Mouse (Mus musculus) midbrain, postnatal 0 days (tissue): Measurements from ENCODE around the gene Ap4m1. TPM values are rescaled to one million over a fixed set of nuclear protein-coding genes. Genes with fewer than 3 reads are reported as not detected.

Source experiments
- ATAC-seq: fragments of 200-750 bp; cut with Nextera tagmentation; 2 replicates; pipeline ENCODE4 v1.8.0; 2017; ENCODE audit warnings: moderate number of reproducible peaks, mild to moderate bottlenecking, moderate TSS enrichment, moderate library complexity; ENCODE audit not compliant: low FRiP score
- DNase-seq: peaks from one replicate; pipeline ENCODE4 v3.0.0-alpha.2; 2015; ENCODE audit warnings: low spot score
- H3K27ac ChIP-seq: fragments of 300-500 bp; sonication (generic); 2 replicates; pipeline ENCODE4 v1.5.1; 2014; ENCODE audit warnings: low read depth, mild to moderate bottlenecking, low read length, mixed read lengths
- H3K27me3 ChIP-seq: fragments of 300-500 bp; sonication (generic); 2 replicates; pipeline ENCODE4 v1.6.1; 2014; ENCODE audit warnings: low read length, control low read depth, mixed read lengths; ENCODE audit not compliant: insufficient read depth
- H3K36me3 ChIP-seq: fragments of 300-500 bp; sonication (generic); 2 replicates; pipeline ENCODE4 v1.6.1; 2014; ENCODE audit warnings: low read length, control low read depth, mixed read lengths; ENCODE audit not compliant: insufficient read depth
- H3K4me1 ChIP-seq: fragments of 300-500 bp; sonication (generic); 2 replicates; pipeline ENCODE4 v1.6.1; 2014; ENCODE audit warnings: mild to moderate bottlenecking, control low read depth, antibody characterized with exemption, low read length, mixed read lengths; ENCODE audit not compliant: insufficient read depth
- H3K4me2 ChIP-seq: fragments of 300-500 bp; sonication (generic); 2 replicates; pipeline ENCODE4 v1.6.1; 2014; ENCODE audit warnings: low read depth, mild to moderate bottlenecking, low read length, mixed read lengths; ENCODE audit not compliant: poor library complexity, severe bottlenecking
- H3K4me3 ChIP-seq: fragments of 300-500 bp; sonication (generic); 2 replicates; pipeline ENCODE4 v1.5.1; 2014; ENCODE audit warnings: low read depth, mild to moderate bottlenecking, low read length, moderate library complexity
- H3K9ac ChIP-seq: fragments of 300-500 bp; sonication (generic); replicated peaks from 2 replicates; pipeline ENCODE4 v1.6.1; 2014; ENCODE audit warnings: mild to moderate bottlenecking, low read length, moderate library complexity, mixed read lengths; ENCODE audit not compliant: poor library complexity, severe bottlenecking
- H3K9me3 ChIP-seq: fragments of 300-500 bp; sonication (generic); 2 replicates; pipeline ENCODE4 v1.6.1; 2016; ENCODE audit warnings: low read length, control low read depth
- CTCF ChIP-seq: IDR thresholded peaks from 2 replicates; pipeline ENCODE4 v1.5.1; 2016; ENCODE audit warnings: antibody characterized with exemption, mild to moderate bottlenecking
- WGBS: fragments of 180-500 bp; shearing (Covaris S2); extraction: QIAGEN DNeasy Blood & Tissue Kit; methylation state at CpG from one replicate; pipeline ENCODE4 v1.1.7; 2014; 5-methylcytosine and 5-hydroxymethylcytosine counted together
- microRNA counts: library from miRNA; unstranded; fragments of <30 nt; microRNA quantifications from one replicate; lab custom pipeline; 2015
- microRNA-seq: library from miRNA; unstranded; fragments of <30 nt; microRNA quantifications from one replicate; pipeline ENCODE4, GENCODE M21; 2016; ENCODE audit warnings: borderline number of aligned reads
- polyA plus RNA-seq: library from polyadenylated mRNA; unstranded; fragments of >200 nt; fragmentation: Nextera tagmentation; extraction: Ambion mirVana; gene quantifications from 2 replicates; pipeline ENCODE4 v1.2.1, GENCODE M21; 2015
- total RNA-seq: library from RNA; depleted of rRNA; stranded (reverse); fragments of >200 nt; gene quantifications from 2 replicates; pipeline ENCODE4 v1.2.3, GENCODE M21; 2014; rRNA removed

The Ap4m1 gene
- total and polyA plus RNA-seq, 2 experiments from 2014 or later: 17.2 to 62.6 TPM

- Histone ChIP-seq H3K4me2 (no peak overlapping the region), H3K9ac (no peak overlapping the region), H3K27me3 (no peaks in the 10 kb centered on the region), H3K4me1 (no peaks in the 10 kb centered on the region), H3K36me3 (no peaks in the 10 kb centered on the region), H3K27ac (no peak overlapping the region), H3K4me3 (no peak overlapping the region), H3K9me3 (no peaks in the 10 kb centered on the region)
- DNase-seq: no peak
- no peak for ATAC-seq
- no peak for TF ChIP-seq CTCF
- WGBS: 58% methylated on average over 3 of the region's 3 CpGs
These were observed 51.5 kb downstream of the Ap4m1 start for GRCm38 (mm10) chr5:138223287-138223686.

- no peak for TF ChIP-seq CTCF
- H3K4me2 ChIP-seq: no peak within 1 kb of the TSS
- no peak within 1 kb of the TSS for H3K9ac ChIP-seq
- WGBS: 51% methylated on average over 2 of the region's 2 CpGs
- H3K4me3 ChIP-seq: no peak within 1 kb of the TSS
- H3K27me3 ChIP-seq: no peaks in the 10 kb centered on the region
- ATAC-seq: no peak
- no peaks in the 10 kb centered on the region for H3K9me3 ChIP-seq
- H3K36me3 ChIP-seq: no peaks in the 10 kb centered on the region
- DNase-seq: no peak
- no peaks in the 10 kb centered on the region for H3K4me1 ChIP-seq
- no peak within 1 kb of the TSS for H3K27ac ChIP-seq
These were observed 53.9 kb downstream of the Ap4m1 start, which contains the start of gene Nxpe5 for GRCm38 (mm10) chr5:138225700-138226099. Gene Nxpe5 (plus strand): TSS chr5:138225898.

GRCm38 (mm10) chr5:138226491-138226890 is 54.7 kb downstream of the Ap4m1 start:
- 79% methylated on average over 4 of the region's 4 CpGs for WGBS
- DNase-seq (no peak), ATAC-seq (no peak)
- H3K4me1 ChIP-seq: no peaks in the 10 kb centered on the region
- H3K27me3 ChIP-seq: no peaks in the 10 kb centered on the region
- no peak overlapping the region for H3K4me2 ChIP-seq
- no peak for TF ChIP-seq CTCF
- no peak overlapping the region for H3K27ac ChIP-seq
- H3K9me3 ChIP-seq: no peaks in the 10 kb centered on the region
- no peak overlapping the region for H3K4me3 ChIP-seq
- H3K36me3 ChIP-seq: no peaks in the 10 kb centered on the region
- no peak overlapping the region for H3K9ac ChIP-seq

DNA sequence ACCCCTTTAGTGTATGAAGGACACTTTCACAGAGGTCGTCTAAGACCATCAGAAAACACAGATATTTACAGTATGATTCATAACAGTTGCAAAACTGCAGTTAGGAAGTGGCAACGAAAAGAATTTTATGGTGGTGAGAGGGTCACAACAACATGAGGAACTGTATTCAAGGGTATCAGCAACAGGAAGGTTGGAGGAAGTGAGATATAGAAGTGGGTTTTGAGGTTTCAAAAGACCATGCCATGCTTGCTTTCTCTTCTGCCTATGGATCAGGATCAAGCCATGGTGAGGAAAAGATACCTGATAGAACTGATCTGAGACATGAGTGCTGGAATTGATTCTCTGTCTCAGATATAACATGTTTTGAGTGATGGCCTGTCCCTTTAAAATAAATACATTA is 55.6 kb downstream of the Ap4m1 start:
- WGBS: 67% methylated on average over 2 of the region's 2 CpGs

DNA sequence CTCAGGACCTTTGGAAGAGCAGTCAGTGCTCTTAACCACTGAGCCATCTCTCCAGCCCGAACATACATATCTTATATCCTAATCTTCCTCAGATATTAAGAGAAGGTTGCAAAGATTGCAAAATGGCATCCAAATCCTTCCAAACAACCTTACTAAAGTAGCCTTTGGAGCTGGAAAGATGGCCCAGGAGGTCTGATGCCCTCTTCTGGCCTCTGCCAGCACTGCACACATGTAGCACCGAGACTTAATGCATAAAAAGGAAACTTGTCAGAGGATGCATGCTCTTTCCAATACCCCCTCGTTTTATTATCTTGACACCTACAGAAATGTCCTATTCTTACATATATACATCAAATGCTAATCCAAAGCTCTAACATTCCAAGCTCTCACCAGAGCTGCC is 56.2 kb downstream of the Ap4m1 start:
- Histone ChIP-seq H3K9me3 (no peaks in the 10 kb centered on the region), H3K27ac (no peak overlapping the region), H3K4me2 (no peak overlapping the region), H3K4me1 (no peaks in the 10 kb centered on the region), H3K9ac (no peak overlapping the region), H3K4me3 (no peak overlapping the region), H3K36me3 (no peaks in the 10 kb centered on the region), H3K27me3 (no peaks in the 10 kb centered on the region)
- DNase-seq: peak; percentile 5
- TF ChIP-seq CTCF: peak; percentile 59
- no peak for ATAC-seq
- WGBS: 48% methylated on average over 3 of the region's 3 CpGs

More for the DNA sequence above, 55.6 kb downstream of the Ap4m1 start:
- Histone ChIP-seq H3K4me2 (no peak overlapping the region), H3K4me3 (no peak overlapping the region), H3K9me3 (no peaks in the 10 kb centered on the region), H3K9ac (no peak overlapping the region), H3K4me1 (no peaks in the 10 kb centered on the region), H3K36me3 (no peaks in the 10 kb centered on the region), H3K27ac (no peak overlapping the region), H3K27me3 (no peaks in the 10 kb centered on the region)
- ATAC-seq (no peak), DNase-seq (no peak)
- TF ChIP-seq CTCF: no peak

GRCm38 (mm10) chr5:138229511-138229910 is 57.7 kb downstream of the Ap4m1 start:
- WGBS: 94% methylated on average over 3 of the region's 3 CpGs
- Histone ChIP-seq H3K9me3 (no peaks in the 10 kb centered on the region), H3K4me1 (no peaks in the 10 kb centered on the region), H3K36me3 (no peaks in the 10 kb centered on the region), H3K4me3 (no peak overlapping the region), H3K27me3 (no peaks in the 10 kb centered on the region), H3K9ac (no peak overlapping the region), H3K27ac (no peak overlapping the region), H3K4me2 (no peak overlapping the region)
- no peak for TF ChIP-seq CTCF
- no peak for ATAC-seq
- no peak for DNase-seq

MicroRNAs within 50 kb of the gene (microRNA counts, 519-probe panel; counts per million panel counts)
- microRNA mmu-miR-106b (lab: Ali Mortazavi, UCI) (4,343 counts per million, percentile 86 among the panel's probes with 10 or more counts), microRNA mmu-miR-25 (lab: Ali Mortazavi, UCI) (5,190 counts per million, percentile 92 among the panel's probes with 10 or more counts), microRNA mmu-miR-93 (lab: Ali Mortazavi, UCI) (3,969 counts per million, percentile 81 among the panel's probes with 10 or more counts)

Small RNA genes within 50 kb of the gene (microRNA-seq; reads per million reads assigned to microRNA genes)
- gene Mir106b (5,455 reads per million, percentile 90 among the genes with 10 or more reads in this experiment), gene Mir25 (301 reads per million, percentile 58 among the genes with 10 or more reads in this experiment), gene Mir93 (4,125 reads per million, percentile 87 among the genes with 10 or more reads in this experiment)

Other genes starting within 250 kb of the Ap4m1 start
- gene Gjc3, start 208.9 kb upstream of the Ap4m1 start, total RNA-seq: 2.6 and 3.8 TPM in 2 replicates
- gene Gjc3, start 208.9 kb upstream of the Ap4m1 start, polyA plus RNA-seq: 1.3 and 1.5 TPM in 2 replicates
- not detected in 2 replicates for gene Azgp1, start 190.5 kb upstream of the Ap4m1 start, total RNA-seq
- not detected in 2 replicates for gene Azgp1, start 190.5 kb upstream of the Ap4m1 start, polyA plus RNA-seq
- gene Smok3a, start 150.7 kb upstream of the Ap4m1 start, total RNA-seq: not detected in 2 replicates
- gene Smok3a, start 150.7 kb upstream of the Ap4m1 start, polyA plus RNA-seq: not detected in 2 replicates
- gene Smok3b, start 150.6 kb upstream of the Ap4m1 start, total RNA-seq: not detected in 2 replicates
- gene Smok3b, start 150.6 kb upstream of the Ap4m1 start, polyA plus RNA-seq: not detected in 2 replicates
- not detected in 2 replicates for gene Smok3c, start 118.8 kb upstream of the Ap4m1 start, total RNA-seq
- gene Smok3c, start 118.8 kb upstream of the Ap4m1 start, polyA plus RNA-seq: not detected in 2 replicates
- gene Zkscan1, start 86.9 kb upstream of the Ap4m1 start, total RNA-seq: 40.4 and 45.3 TPM in 2 replicates
- gene Zkscan1, start 86.9 kb upstream of the Ap4m1 start, polyA plus RNA-seq: 11.4 and 11.6 TPM in 2 replicates
- gene Zscan21, start 55.1 kb upstream of the Ap4m1 start, total RNA-seq: 20.7 and 22.1 TPM in 2 replicates
- gene Zscan21, start 55.1 kb upstream of the Ap4m1 start, polyA plus RNA-seq: 54.3 and 57.1 TPM in 2 replicates
- 6.4 and 7.2 TPM in 2 replicates for gene Zfp113, start 16.3 kb upstream of the Ap4m1 start, total RNA-seq
- 7.0 and 7.3 TPM in 2 replicates for gene Zfp113, start 16.3 kb upstream of the Ap4m1 start, polyA plus RNA-seq
- 50.9 and 54.3 TPM in 2 replicates for gene Cops6, start 10.9 kb upstream of the Ap4m1 start, total RNA-seq
- gene Cops6, start 10.9 kb upstream of the Ap4m1 start, polyA plus RNA-seq: 283 and 299 TPM in 2 replicates
- 27.8 and 31.0 TPM in 2 replicates for gene Mcm7, start 420 bp downstream of the Ap4m1 start, total RNA-seq
- gene Mcm7, start 420 bp downstream of the Ap4m1 start, polyA plus RNA-seq: 37.9 and 39.6 TPM in 2 replicates
- gene Taf6, start 15.4 kb downstream of the Ap4m1 start, total RNA-seq: 61.1 and 90.3 TPM in 2 replicates
- gene Taf6, start 15.4 kb downstream of the Ap4m1 start, polyA plus RNA-seq: 49.0 and 49.8 TPM in 2 replicates
- 11.7 and 14.0 TPM in 2 replicates for gene Cnpy4, start 15.5 kb downstream of the Ap4m1 start, total RNA-seq
- 21.7 and 21.8 TPM in 2 replicates for gene Cnpy4, start 15.5 kb downstream of the Ap4m1 start, polyA plus RNA-seq
- 15.6 and 16.2 TPM in 2 replicates for gene Mblac1, start 22.3 kb downstream of the Ap4m1 start, total RNA-seq
- 11.2 and 11.9 TPM in 2 replicates for gene Mblac1, start 22.3 kb downstream of the Ap4m1 start, polyA plus RNA-seq
- gene Nxpe5, start 53.9 kb downstream of the Ap4m1 start, total RNA-seq: not detected in 2 replicates
- gene Nxpe5, start 53.9 kb downstream of the Ap4m1 start, polyA plus RNA-seq: not detected in 2 replicates
- gene Lamtor4, start 83.5 kb downstream of the Ap4m1 start, total RNA-seq: 59.1 and 79.6 TPM in 2 replicates
- gene Lamtor4, start 83.5 kb downstream of the Ap4m1 start, polyA plus RNA-seq: 99.8 and 104 TPM in 2 replicates
- 73.1 and 79.2 TPM in 2 replicates for gene BC037034, start 92.0 kb downstream of the Ap4m1 start, total RNA-seq
- gene BC037034, start 92.0 kb downstream of the Ap4m1 start, polyA plus RNA-seq: 15.4 and 17.3 TPM in 2 replicates
- 0.71 and 1.4 TPM in 2 replicates for gene Gal3st4, start 100.8 kb downstream of the Ap4m1 start, total RNA-seq
- 1.7 TPM in 2 replicates for gene Gal3st4, start 100.8 kb downstream of the Ap4m1 start, polyA plus RNA-seq
- 0.11 TPM in 1 of 2 replicates, not detected in the other for gene Gm43720, start 108.0 kb downstream of the Ap4m1 start, total RNA-seq
- gene Gm43720, start 108.0 kb downstream of the Ap4m1 start, polyA plus RNA-seq: 0.05 TPM in 1 of 2 replicates, not detected in the other
- gene Gpc2, start 108.0 kb downstream of the Ap4m1 start, total RNA-seq: 134 and 154 TPM in 2 replicates
- 50.5 and 50.7 TPM in 2 replicates for gene Gpc2, start 108.0 kb downstream of the Ap4m1 start, polyA plus RNA-seq
- 22.5 and 33.2 TPM in 2 replicates for gene Stag3, start 108.2 kb downstream of the Ap4m1 start, total RNA-seq
- gene Stag3, start 108.2 kb downstream of the Ap4m1 start, polyA plus RNA-seq: 8.8 and 9.6 TPM in 2 replicates
- 0.55 TPM in 1 of 2 replicates, not detected in the other for gene Pvrig, start 170.0 kb downstream of the Ap4m1 start, total RNA-seq
- not detected in 2 replicates for gene Pvrig, start 170.0 kb downstream of the Ap4m1 start, polyA plus RNA-seq